12 mouse cellular contexts compared by ENCODE assay signal in genomic region chr7:81179494-81179893, GRCm38 (mm10). TPM values are rescaled to one million over a fixed set of nuclear protein-coding genes. Genes with fewer than 3 reads are reported as not detected.
DNase-seq lines count a peak whose midpoint lies in the region; ATAC-seq and TF ChIP-seq lines count a peak whose summit lies in the region.
"Had no signal": no experiment of that assay in that cellular context is flagged by ENCODE, and none has a peak within 500 bp of the region (broad histone marks: within the 10 kb centered on the region; RNA-seq: fewer than 3 reads in every experiment).

No protein-coding gene starts in this region.

- no peak for TF ChIP-seq CTCF in lung, adult 2 months (IDR thresholded peaks at IDR 0.05; ENCODE audit: insufficient read depth, low read length)

- DNase-seq in lung, postnatal 36 days: peak; percentile 28
- DNase-seq in lung, adult 2 months: no peak
- DNase-seq in Muller cell, postnatal 12 days (ENCODE audit: inconsistent ontology term): peak; percentile 90
- DNase-seq in right cerebral cortex, postnatal 14 days: peak; percentile 30
- DNase-seq in retina, postnatal 1 day: no peak
- DNase-seq in urinary bladder, adult 2 months (ENCODE audit: low spot score): no peak
- DNase-seq: cerebellum, postnatal 10 days; gastrocnemius, postnatal 25 days; heart, postnatal 10 days; liver, embryonic 13.5 days had no signal

- no peak for TF ChIP-seq POLR2A in lung, adult 2 months (IDR thresholded peaks at IDR 0.05; ENCODE audit: borderline replicate concordance, extremely low read depth, low read depth, low read length)

- WGBS in lung, adult 2 months: 54% methylated on average over 5 of the region's 5 CpGs

- ATAC-seq in granulocyte monocyte progenitor cell, adult 5-6 weeks (replicated peaks; ENCODE audit: poor library complexity, severe bottlenecking): peak; percentile 20; the same call in 1 of the 2 replicates
- ATAC-seq: intestine, embryonic 16.5 days had no signal

- no peak overlapping the region for H3K4me3 ChIP-seq in lung, adult 2 months (replicated peaks; ENCODE audit: extremely low read depth, low read depth, low read length)
- H3K4me3 ChIP-seq: liver, embryonic 13.5 days had no signal

- H3K4me1 ChIP-seq in lung, adult 2 months (ENCODE audit: control insufficient read depth, insufficient read depth, low read length): no peaks in the 10 kb centered on the region
- H3K4me1 ChIP-seq: liver, embryonic 13.5 days had no signal

RNA-seq across cellular contexts. Expression of gene Pde8a, which starts 33.9 kb away (rescaled TPM):
- 11.1 and 14.4 TPM in 2 replicates for polyA plus RNA-seq in lung, adult 2 months (2012; rRNA removed)
- total RNA-seq in granulocyte monocyte progenitor cell, adult 5-6 weeks (2014; fragmentation: Nextera tagmentation): 3.4 and 9.3 TPM in 2 replicates
- total RNA-seq in granulocyte monocyte progenitor cell, adult 5-6 weeks (2017): 1.8 and 6.2 TPM in 2 replicates
- 14.1 and 16.4 TPM in 2 replicates for polyA plus RNA-seq in urinary bladder, adult 2 months (2012; rRNA removed)

Comparison
In these comparisons a context has a peak if more than half of its experiments do, and no peak if none do; other contexts are left out.
1. DNase-seq: peak in lung, postnatal 36 days (single experiment), Muller cell, postnatal 12 days (single experiment) and right cerebral cortex, postnatal 14 days (single experiment); none in lung, adult 2 months (single experiment), retina, postnatal 1 day (single experiment) and urinary bladder, adult 2 months (single experiment).